Mouse (Mus musculus): ENCODE measurements around the gene Ppp1r13l. TPM values are rescaled to one million over a fixed set of nuclear protein-coding genes. Genes with fewer than 3 reads are reported as not detected.

The Ppp1r13l gene
- total and polyA plus RNA-seq, 2 experiments from 2014 or later, result 1.0 to 1.5 TPM

GRCm38 (mm10) chr7:19322489-19322888 lies 37.1 kb upstream of the Ppp1r13l start:
- no peak for ATAC-seq (ENCODE audit: low FRiP score)
- 61% methylated on average over 9 of the region's 9 CpGs for WGBS

GRCm38 (mm10) chr7:19324221-19324620 lies 35.3 kb upstream of the Ppp1r13l start:
- Histone ChIP-seq H3K4me3 (ENCODE audit: low read depth, low read length) (no peak overlapping the region), H3K36me3 (ENCODE audit: insufficient read depth, low read length) (no peaks in the 10 kb centered on the region), H3K4me1 (ENCODE audit: insufficient read depth, low read length) (peaks cover 10% of the 10 kb centered on the region), H3K27me3 (ENCODE audit: insufficient read depth, low read length) (no peaks in the 10 kb centered on the region), H3K9ac (replicated peaks; ENCODE audit: low read length, poor library complexity, severe bottlenecking) (no peak overlapping the region), H3K9me3 (ENCODE audit: low read length) (no peaks in the 10 kb centered on the region), H3K4me2 (ENCODE audit: low read depth, low read length, poor library complexity, severe bottlenecking) (no peak overlapping the region), H3K27ac (ENCODE audit: low read depth, low read length) (no peak overlapping the region)
- ATAC-seq (ENCODE audit: low FRiP score) (no peak), DNase-seq (ENCODE audit: low spot score) (no peak)
- no peak for TF ChIP-seq CTCF (IDR thresholded peaks at IDR 0.05)
- WGBS, result 84% methylated on average over 11 of the region's 11 CpGs

More at GRCm38 (mm10) chr7:19322489-19322888, 37.1 kb upstream of the Ppp1r13l start:
- no peak for TF ChIP-seq CTCF (IDR thresholded peaks at IDR 0.05)
- DNase-seq (ENCODE audit: low spot score), result no peak
- Histone ChIP-seq H3K4me3 (ENCODE audit: low read depth, low read length) (no peak overlapping the region), H3K27me3 (ENCODE audit: insufficient read depth, low read length) (no peaks in the 10 kb centered on the region), H3K9ac (replicated peaks; ENCODE audit: low read length, poor library complexity, severe bottlenecking) (no peak overlapping the region), H3K27ac (ENCODE audit: low read depth, low read length) (no peak overlapping the region), H3K9me3 (ENCODE audit: low read length) (no peaks in the 10 kb centered on the region), H3K4me1 (ENCODE audit: insufficient read depth, low read length) (peaks cover 10% of the 10 kb centered on the region), H3K36me3 (ENCODE audit: insufficient read depth, low read length) (no peaks in the 10 kb centered on the region), H3K4me2 (ENCODE audit: low read depth, low read length, poor library complexity, severe bottlenecking) (no peak overlapping the region)

- no peak overlapping the region for H3K4me3 ChIP-seq (ENCODE audit: low read depth, low read length)
- no peak overlapping the region for H3K9ac ChIP-seq (replicated peaks; ENCODE audit: low read length, poor library complexity, severe bottlenecking)
- no peaks in the 10 kb centered on the region for H3K9me3 ChIP-seq (ENCODE audit: low read length)
- no peak for TF ChIP-seq CTCF (IDR thresholded peaks at IDR 0.05)
- no peak overlapping the region for H3K4me2 ChIP-seq (ENCODE audit: low read depth, low read length, poor library complexity, severe bottlenecking)
- no peak for ATAC-seq (ENCODE audit: low FRiP score)
- 75% methylated on average over 21 of the region's 21 CpGs for WGBS
- DNase-seq (ENCODE audit: low spot score), result no peak
- peaks cover 5% of the 10 kb centered on the region for H3K4me1 ChIP-seq (ENCODE audit: insufficient read depth, low read length)
- no peak overlapping the region for H3K27ac ChIP-seq (ENCODE audit: low read depth, low read length)
- H3K27me3 ChIP-seq (ENCODE audit: insufficient read depth, low read length), result no peaks in the 10 kb centered on the region
- H3K36me3 ChIP-seq (ENCODE audit: insufficient read depth, low read length), result no peaks in the 10 kb centered on the region
Measured at GRCm38 (mm10) chr7:19325262-19326199, 34.0 kb upstream of the Ppp1r13l start.

GRCm38 (mm10) chr7:19326359-19326758 lies 33.2 kb upstream of the Ppp1r13l start:
- peak overlapping the region; percentile 66 for H3K4me2 ChIP-seq (ENCODE audit: low read depth, low read length, poor library complexity, severe bottlenecking)
- peak; percentile 61 for DNase-seq (ENCODE audit: low spot score)
- TF ChIP-seq CTCF (IDR thresholded peaks at IDR 0.05), result no peak
- WGBS, result 0% methylated on average over 18 of the region's 20 CpGs
- H3K27ac ChIP-seq (ENCODE audit: low read depth, low read length), result peak overlapping the region; percentile 8; the same call in 1 of the 2 replicates
- no peaks in the 10 kb centered on the region for H3K9me3 ChIP-seq (ENCODE audit: low read length)
- ATAC-seq (ENCODE audit: low FRiP score), result peak; percentile 55; the same call in 1 of the 2 replicates
- H3K36me3 ChIP-seq (ENCODE audit: insufficient read depth, low read length), result no peaks in the 10 kb centered on the region
- no peaks in the 10 kb centered on the region for H3K27me3 ChIP-seq (ENCODE audit: insufficient read depth, low read length)
- 0 out of 2 replicates have a peak overlapping the region, but pooled peaks have one; percentile 34 for H3K9ac ChIP-seq (replicated peaks; ENCODE audit: low read length, poor library complexity, severe bottlenecking)
- H3K4me1 ChIP-seq (ENCODE audit: insufficient read depth, low read length), result peaks cover 5% of the 10 kb centered on the region
- peak overlapping the region; percentile 36 for H3K4me3 ChIP-seq (ENCODE audit: low read depth, low read length)

- H3K27ac ChIP-seq (ENCODE audit: low read depth, low read length), result 0 out of 2 replicates have a peak overlapping the region, but pooled peaks have one; percentile 8
- H3K9me3 ChIP-seq (ENCODE audit: low read length), result no peaks in the 10 kb centered on the region
- H3K27me3 ChIP-seq (ENCODE audit: insufficient read depth, low read length), result no peaks in the 10 kb centered on the region
- H3K4me1 ChIP-seq (ENCODE audit: insufficient read depth, low read length), result peaks cover 5% of the 10 kb centered on the region
- H3K36me3 ChIP-seq (ENCODE audit: insufficient read depth, low read length), result no peaks in the 10 kb centered on the region
- under 1% methylated on average over 22 of the region's 22 CpGs for WGBS
- peak overlapping the region; percentile 66 for H3K4me2 ChIP-seq (ENCODE audit: low read depth, low read length, poor library complexity, severe bottlenecking)
- peak overlapping the region; percentile 34 for H3K9ac ChIP-seq (replicated peaks; ENCODE audit: low read length, poor library complexity, severe bottlenecking)
- no peak for TF ChIP-seq CTCF (IDR thresholded peaks at IDR 0.05)
- DNase-seq (ENCODE audit: low spot score) (peak; percentile 80), ATAC-seq (ENCODE audit: low FRiP score) (peak; percentile 42; the same call in 1 of the 2 replicates)
- H3K4me3 ChIP-seq (ENCODE audit: low read depth, low read length), result peak overlapping the region; percentile 36
Measured at GRCm38 (mm10) chr7:19327128-19327527, 32.4 kb upstream of the Ppp1r13l start.

GRCm38 (mm10) chr7:19327782-19328181 lies 31.8 kb upstream of the Ppp1r13l start:
- no peak for DNase-seq (ENCODE audit: low spot score)
- ATAC-seq (ENCODE audit: low FRiP score), result no peak
- Histone ChIP-seq H3K4me2 (ENCODE audit: low read depth, low read length, poor library complexity, severe bottlenecking) (no peak overlapping the region), H3K27me3 (ENCODE audit: insufficient read depth, low read length) (no peaks in the 10 kb centered on the region), H3K4me3 (ENCODE audit: low read depth, low read length) (no peak overlapping the region), H3K27ac (ENCODE audit: low read depth, low read length) (no peak overlapping the region), H3K9me3 (ENCODE audit: low read length) (no peaks in the 10 kb centered on the region), H3K36me3 (ENCODE audit: insufficient read depth, low read length) (no peaks in the 10 kb centered on the region), H3K9ac (replicated peaks; ENCODE audit: low read length, poor library complexity, severe bottlenecking) (no peak overlapping the region), H3K4me1 (ENCODE audit: insufficient read depth, low read length) (peaks cover 5% of the 10 kb centered on the region)
- TF ChIP-seq CTCF (IDR thresholded peaks at IDR 0.05), result no peak
- WGBS, result 83% methylated on average over 5 of the region's 5 CpGs
